Mouse (Mus musculus) midbrain, embryonic 11.5 days (tissue): ENCODE measurements around the gene Uggt2. TPM values are rescaled to one million over a fixed set of nuclear protein-coding genes. Genes with fewer than 3 reads are reported as not detected.

Experiments
- ATAC-seq: fragments of 200-750 bp; cut with Nextera tagmentation; 2 replicates; pipeline ENCODE4 v1.8.0; 2017; ENCODE audit warnings: moderate TSS enrichment, moderate library complexity; ENCODE audit not compliant: low FRiP score
- DNase-seq: peaks from one replicate; pipeline ENCODE4 v3.0.0; 2015; ENCODE audit warnings: low spot score; ENCODE audit errors: missing footprints
- H3K27ac ChIP-seq: fragments of 300-500 bp; sonication (generic); 2 replicates; pipeline ENCODE4 v1.5.1; 2014; ENCODE audit warnings: low read depth, low read length
- H3K27me3 ChIP-seq: fragments of 300-500 bp; sonication (generic); 2 replicates; pipeline ENCODE4 v1.6.1; 2014; ENCODE audit warnings: mild to moderate bottlenecking, low read length, moderate library complexity, mixed read lengths; ENCODE audit not compliant: control insufficient read depth, insufficient read depth
- H3K36me3 ChIP-seq: fragments of 300-500 bp; sonication (generic); 2 replicates; pipeline ENCODE4 v1.6.1; 2014; ENCODE audit warnings: mild to moderate bottlenecking, low read length, moderate library complexity, mixed read lengths; ENCODE audit not compliant: control insufficient read depth, insufficient read depth
- H3K4me1 ChIP-seq: fragments of 300-500 bp; sonication (generic); 2 replicates; pipeline ENCODE4 v1.6.1; 2014; ENCODE audit warnings: low read length; ENCODE audit not compliant: control insufficient read depth, insufficient read depth
- H3K4me2 ChIP-seq: fragments of 300-500 bp; sonication (generic); 2 replicates; pipeline ENCODE4 v1.6.1; 2014; ENCODE audit warnings: mild to moderate bottlenecking, moderate library complexity
- H3K4me3 ChIP-seq: fragments of 300-500 bp; sonication (generic); 2 replicates; pipeline ENCODE4 v1.5.1; 2014; ENCODE audit warnings: low read depth, low read length
- H3K9ac ChIP-seq: fragments of 300-500 bp; sonication (generic); 2 replicates; pipeline ENCODE4 v1.6.1; 2014; ENCODE audit warnings: low read length
- H3K9me3 ChIP-seq: fragments of 300-500 bp; sonication (generic); 2 replicates; pipeline ENCODE4 v1.6.1; 2016; ENCODE audit warnings: low read length; ENCODE audit not compliant: control insufficient read depth
- WGBS: fragments of 180-500 bp; shearing (Covaris S2); extraction: QIAGEN DNeasy Blood & Tissue Kit; methylation state at CpG from one replicate; pipeline ENCODE4 v1.1.7; 2014; 5-methylcytosine and 5-hydroxymethylcytosine counted together
- polyA plus RNA-seq: library from polyadenylated mRNA; unstranded; fragments of >200 nt; fragmentation: Nextera tagmentation; extraction: Ambion mirVana; gene quantifications from 2 replicates; pipeline ENCODE4 v1.2.1, GENCODE M21; 2014

Gene Uggt2
- 15.1 and 17.8 TPM in 2 replicates for polyA plus RNA-seq

- peak within 1 kb of the TSS; percentile 93 for H3K9ac ChIP-seq
- H3K4me1 ChIP-seq = peaks cover 5% of the 10 kb centered on the region; the same call in 1 of the 2 replicates
- under 1% methylated on average over 72 of the region's 72 CpGs for WGBS
- DNase-seq (peak; percentile 99), ATAC-seq (peak; percentile 97)
- H3K27me3 ChIP-seq = no peaks in the 10 kb centered on the region
- H3K4me2 ChIP-seq = peak within 1 kb of the TSS; percentile 74
- no peaks in the 10 kb centered on the region for H3K36me3 ChIP-seq
- H3K27ac ChIP-seq = peak within 1 kb of the TSS; percentile 72
- H3K9me3 ChIP-seq = no peaks in the 10 kb centered on the region
- H3K4me3 ChIP-seq = peak within 1 kb of the TSS; percentile 78
Observed at GRCm38 (mm10) chr14:119098851-119099569, at the start of gene Uggt2. Gene Uggt2 (minus strand): TSS chr14:119099430.

- no peaks in the 10 kb centered on the region for H3K36me3 ChIP-seq
- 41% methylated on average over 9 of the region's 9 CpGs for WGBS
- no peak for ATAC-seq
Observed at GRCm38 (mm10) chr14:119139381-119139950, 40.2 kb upstream of the Uggt2 start.

GRCm38 (mm10) chr14:119138786-119139100, 39.5 kb upstream of the Uggt2 start:
- Histone ChIP-seq H3K4me3 (peak overlapping the region; percentile 62), H3K4me1 (peaks cover 10% of the 10 kb centered on the region; the same call in 1 of the 2 replicates), H3K36me3 (no peaks in the 10 kb centered on the region), H3K27ac (no peak overlapping the region), H3K9me3 (no peaks in the 10 kb centered on the region), H3K9ac (peak overlapping the region; percentile 52), H3K27me3 (peaks cover 37% of the 10 kb centered on the region), H3K4me2 (peak overlapping the region; percentile 98)
- 0 out of 2 replicates have a peak, but pooled peaks have one; percentile 17 for ATAC-seq
- peak; percentile 93 for DNase-seq
- 2% methylated on average over 20 of the region's 20 CpGs for WGBS

More at GRCm38 (mm10) chr14:119139381-119139950, 40.2 kb upstream of the Uggt2 start:
- Histone ChIP-seq H3K4me3 (no peak overlapping the region), H3K27ac (no peak overlapping the region), H3K4me1 (peaks cover 10% of the 10 kb centered on the region; the same call in 1 of the 2 replicates), H3K9ac (no peak overlapping the region), H3K27me3 (peaks cover 37% of the 10 kb centered on the region), H3K9me3 (no peaks in the 10 kb centered on the region), H3K4me2 (no peak overlapping the region)
- DNase-seq = peak; percentile 90

GRCm38 (mm10) chr14:119137906-119138785, 38.9 kb upstream of the Uggt2 start, which contains the start of gene Hs6st3:
Gene Hs6st3 (plus strand): TSS chr14:119138341.
- ATAC-seq (peak; percentile 57), DNase-seq (peak; percentile 93)
- under 1% methylated on average over 99 of the region's 100 CpGs for WGBS
- peak within 1 kb of the TSS; percentile 62 for H3K4me3 ChIP-seq
- peak within 1 kb of the TSS; percentile 52 for H3K9ac ChIP-seq
- H3K27me3 ChIP-seq = peaks cover 37% of the 10 kb centered on the region
- H3K36me3 ChIP-seq = no peaks in the 10 kb centered on the region
- H3K27ac ChIP-seq = no peak within 1 kb of the TSS
- peak within 1 kb of the TSS; percentile 98 for H3K4me2 ChIP-seq
- H3K9me3 ChIP-seq = no peaks in the 10 kb centered on the region
- peaks cover 10% of the 10 kb centered on the region; the same call in 1 of the 2 replicates for H3K4me1 ChIP-seq

- no peaks in the 10 kb centered on the region for H3K36me3 ChIP-seq
- ATAC-seq = peak; percentile 86
- peak; percentile 95 for DNase-seq
- H3K27me3 ChIP-seq = peaks cover 37% of the 10 kb centered on the region
- H3K9me3 ChIP-seq = no peaks in the 10 kb centered on the region
- peaks cover 10% of the 10 kb centered on the region; the same call in 1 of the 2 replicates for H3K4me1 ChIP-seq
- peak overlapping the region; percentile 62 for H3K4me3 ChIP-seq
- WGBS = under 1% methylated on average over 38 of the region's 38 CpGs
- peak overlapping the region; percentile 52 for H3K9ac ChIP-seq
- no peak overlapping the region for H3K27ac ChIP-seq
- H3K4me2 ChIP-seq = peak overlapping the region; percentile 98
Observed at GRCm38 (mm10) chr14:119137512-119137905, 38.3 kb upstream of the Uggt2 start.

GRCm38 (mm10) chr14:119127330-119127729, 28.1 kb upstream of the Uggt2 start:
- DNase-seq (peak; percentile 19), ATAC-seq (no peak)
- H3K4me1 ChIP-seq = no peaks in the 10 kb centered on the region
- no peaks in the 10 kb centered on the region for H3K27me3 ChIP-seq
- H3K9ac ChIP-seq = no peak overlapping the region
- H3K9me3 ChIP-seq = no peaks in the 10 kb centered on the region
- H3K4me2 ChIP-seq = no peak overlapping the region
- no peak overlapping the region for H3K27ac ChIP-seq
- no peak overlapping the region for H3K4me3 ChIP-seq
- WGBS = 93% methylated on average over 2 of the region's 2 CpGs
- H3K36me3 ChIP-seq = no peaks in the 10 kb centered on the region

GRCm38 (mm10) chr14:119125840-119126239, 26.6 kb upstream of the Uggt2 start:
- WGBS = 36% methylated on average over 4 of the region's 4 CpGs
- no peaks in the 10 kb centered on the region for H3K9me3 ChIP-seq

GRCm38 (mm10) chr14:119124061-119124460, 24.8 kb upstream of the Uggt2 start:
- Histone ChIP-seq H3K4me2 (peak overlapping the region; percentile 55), H3K27ac (no peak overlapping the region), H3K9ac (no peak overlapping the region), H3K36me3 (no peaks in the 10 kb centered on the region), H3K9me3 (no peaks in the 10 kb centered on the region), H3K27me3 (no peaks in the 10 kb centered on the region), H3K4me3 (peak overlapping the region; percentile 31; the same call in 1 of the 2 replicates), H3K4me1 (no peaks in the 10 kb centered on the region)
- 24% methylated on average over 3 of the region's 3 CpGs for whole genome bisulfite sequencing
- ATAC-seq (peak; percentile 89), DNase-seq (peak; percentile 88)

More at GRCm38 (mm10) chr14:119125840-119126239, 26.6 kb upstream of the Uggt2 start:
- no peak overlapping the region for H3K27ac ChIP-seq
- no peaks in the 10 kb centered on the region for H3K4me1 ChIP-seq
- no peaks in the 10 kb centered on the region for H3K27me3 ChIP-seq
- DNase-seq (no peak), ATAC-seq (0 out of 2 replicates have a peak, but pooled peaks have one; percentile 19)
- H3K36me3 ChIP-seq = no peaks in the 10 kb centered on the region
- H3K4me3 ChIP-seq = no peak overlapping the region
- H3K9ac ChIP-seq = no peak overlapping the region
- H3K4me2 ChIP-seq = no peak overlapping the region
